Mouse (Mus musculus): Measurements from ENCODE around the gene Ppp2r3a.

Ppp2r3a gene

DNA sequence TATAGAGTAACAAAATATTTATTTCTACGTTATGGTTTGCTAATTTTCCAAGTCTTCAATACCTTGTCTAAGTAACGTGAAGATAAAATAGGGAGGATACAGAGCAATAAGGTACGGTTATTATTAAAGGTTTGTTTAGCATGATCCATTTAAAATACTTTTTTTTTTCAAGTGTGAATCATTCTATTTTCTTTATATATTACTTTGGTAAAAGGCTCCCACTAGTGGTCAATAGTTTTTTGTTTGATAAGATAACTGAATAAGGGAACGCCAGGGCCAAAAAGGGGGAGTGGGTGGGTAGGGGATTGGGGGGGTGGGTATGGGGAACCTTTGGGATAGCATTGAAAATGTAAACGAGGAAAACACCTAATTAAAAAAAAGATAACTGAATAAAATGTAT, 98.7 kb downstream of the Ppp2r3a start:
- no peak for ATAC-seq (ENCODE audit: low TSS enrichment)

DNA sequence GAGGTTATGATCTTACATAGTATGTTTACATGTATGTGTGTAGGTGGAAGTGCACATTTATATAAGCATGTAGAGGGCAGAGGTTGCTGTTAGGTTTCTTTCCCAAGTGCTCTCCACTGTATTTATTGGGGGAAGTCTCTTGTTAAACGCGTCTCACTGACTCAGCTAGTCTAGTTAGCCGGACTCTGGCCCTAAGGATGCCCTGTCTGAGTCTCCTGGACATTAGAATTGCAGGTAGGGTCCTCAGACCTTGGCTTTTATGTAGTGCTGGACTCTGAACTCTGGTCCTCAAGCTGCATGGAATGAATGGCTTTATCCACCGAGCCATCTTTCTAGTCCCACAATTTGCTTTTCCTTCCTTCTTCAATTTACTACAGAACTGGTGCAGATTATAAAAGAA, 108.0 kb downstream of the Ppp2r3a start:
- no peak for ATAC-seq (ENCODE audit: low TSS enrichment)

DNA sequence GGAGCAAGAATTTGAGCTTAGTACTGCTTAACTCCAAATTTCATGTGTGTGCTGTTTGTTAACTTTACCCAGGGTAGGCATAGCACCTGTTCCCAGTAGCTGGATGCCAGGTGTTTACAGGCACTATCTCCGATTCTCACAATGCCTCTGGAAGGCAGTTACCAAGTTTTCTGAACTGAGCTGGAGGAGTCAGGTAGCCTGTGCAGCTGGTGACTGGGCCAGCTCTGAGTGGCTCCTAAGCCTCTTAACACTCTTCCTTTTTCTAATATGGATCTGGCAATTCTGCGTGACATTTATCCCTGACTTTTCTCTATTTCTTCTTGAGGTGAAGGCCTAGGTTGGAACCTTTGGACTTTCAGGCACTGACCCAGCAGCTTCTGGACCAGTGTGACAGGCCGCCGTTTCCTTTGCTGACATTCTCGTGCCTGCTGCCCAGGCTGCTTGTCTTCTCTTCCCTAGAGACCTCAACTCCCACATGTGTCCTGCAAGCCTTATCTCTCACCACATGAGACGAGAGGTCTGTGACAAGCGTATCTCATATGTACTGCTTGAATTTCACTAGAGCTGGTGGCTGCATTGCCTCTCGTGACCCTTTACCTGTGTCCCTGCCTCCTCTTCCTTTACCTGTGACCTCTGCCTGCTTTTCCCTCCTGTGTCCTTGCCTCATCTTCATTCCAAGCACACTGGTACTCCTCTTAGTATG, 137.3 kb downstream of the Ppp2r3a start:
- no peak for ATAC-seq (ENCODE audit: low TSS enrichment)

DNA sequence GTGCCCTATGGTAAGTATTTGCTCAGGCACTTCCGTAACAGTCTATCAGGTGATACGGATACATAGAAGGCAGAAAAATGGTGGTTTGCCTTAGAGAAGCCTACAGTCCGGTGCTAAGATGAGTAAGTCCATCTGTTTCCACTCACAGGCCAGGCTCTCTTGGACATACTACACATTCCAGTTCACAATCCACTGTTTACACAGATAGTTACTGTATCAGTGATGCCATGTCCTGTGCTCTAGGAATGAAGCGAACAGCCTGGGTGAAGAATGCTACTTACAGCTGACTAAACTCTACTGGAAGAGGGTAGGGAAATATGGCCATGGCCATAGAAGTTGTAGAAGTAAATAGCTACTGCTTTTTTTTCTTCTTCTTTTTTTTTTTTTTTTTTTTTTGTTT, 138.3 kb downstream of the Ppp2r3a start:
- no peak for ATAC-seq (ENCODE audit: low TSS enrichment)

DNA sequence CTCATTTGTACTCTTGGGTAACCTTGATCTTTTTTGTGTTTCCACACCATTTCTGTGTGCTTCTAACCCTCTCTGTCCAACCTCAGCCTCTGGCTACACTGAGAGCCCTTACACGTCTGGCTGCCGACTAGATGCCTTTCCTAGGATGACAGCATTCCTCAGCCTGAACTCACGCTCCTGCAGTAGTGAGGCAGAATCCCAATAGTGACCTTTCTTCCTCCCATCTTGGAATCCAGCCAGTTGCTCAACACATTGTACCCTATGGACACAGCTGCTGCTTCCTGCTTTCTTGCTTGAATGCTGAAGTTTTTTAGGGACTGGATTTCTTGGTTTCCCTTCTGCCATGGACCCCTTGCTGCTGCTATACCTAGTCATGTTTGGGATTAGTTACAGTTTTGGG, 141.6 kb downstream of the Ppp2r3a start:
- ATAC-seq (ENCODE audit: low TSS enrichment), result no peak

GRCm38 (mm10) chr9:101107386-101107785, 144.2 kb downstream of the Ppp2r3a start:
- no peak for ATAC-seq (ENCODE audit: low TSS enrichment)

DNA sequence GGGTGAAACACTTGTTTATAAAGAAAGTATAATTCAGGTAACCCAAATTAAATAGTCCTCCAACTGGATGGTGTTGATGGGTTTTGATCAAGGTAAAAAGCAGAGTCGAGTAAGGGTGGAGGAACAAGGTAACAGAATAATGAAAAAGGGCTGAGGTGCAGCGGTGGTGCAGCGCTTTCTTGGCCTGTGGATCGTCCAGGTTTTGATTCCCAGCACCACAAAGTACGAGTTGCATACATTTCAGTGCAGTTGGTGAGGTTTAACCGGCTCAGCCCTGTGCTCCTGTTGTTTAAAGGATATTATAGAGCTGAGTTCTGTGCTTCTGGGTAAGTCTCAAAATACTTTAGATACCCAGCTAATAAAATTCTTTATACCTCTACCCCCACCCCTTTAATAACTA, 145.9 kb downstream of the Ppp2r3a start:
- no peak for ATAC-seq (ENCODE audit: low TSS enrichment)

GRCm38 (mm10) chr9:101104931-101105330, 146.7 kb downstream of the Ppp2r3a start:
- no peak for ATAC-seq (ENCODE audit: low TSS enrichment)

- ATAC-seq (ENCODE audit: low TSS enrichment), result no peak
Measured at GRCm38 (mm10) chr9:101102288-101102687, 149.3 kb downstream of the Ppp2r3a start.

GRCm38 (mm10) chr9:101101547-101101946, 150.0 kb downstream of the Ppp2r3a start:
- ATAC-seq (ENCODE audit: low TSS enrichment), result no peak

GRCm38 (mm10) chr9:101100163-101100562, 151.4 kb downstream of the Ppp2r3a start:
- ATAC-seq (ENCODE audit: low TSS enrichment), result peak; percentile 2; the same call in 1 of the 2 replicates

- ATAC-seq (ENCODE audit: low TSS enrichment), result no peak
Measured at GRCm38 (mm10) chr9:101099445-101099844, 152.2 kb downstream of the Ppp2r3a start.

- no peak for ATAC-seq (ENCODE audit: low TSS enrichment)
Measured at GRCm38 (mm10) chr9:101097542-101097941, 154.1 kb downstream of the Ppp2r3a start.

GRCm38 (mm10) chr9:101096461-101096860, 155.1 kb downstream of the Ppp2r3a start:
- no peak for ATAC-seq (ENCODE audit: low TSS enrichment)

DNA sequence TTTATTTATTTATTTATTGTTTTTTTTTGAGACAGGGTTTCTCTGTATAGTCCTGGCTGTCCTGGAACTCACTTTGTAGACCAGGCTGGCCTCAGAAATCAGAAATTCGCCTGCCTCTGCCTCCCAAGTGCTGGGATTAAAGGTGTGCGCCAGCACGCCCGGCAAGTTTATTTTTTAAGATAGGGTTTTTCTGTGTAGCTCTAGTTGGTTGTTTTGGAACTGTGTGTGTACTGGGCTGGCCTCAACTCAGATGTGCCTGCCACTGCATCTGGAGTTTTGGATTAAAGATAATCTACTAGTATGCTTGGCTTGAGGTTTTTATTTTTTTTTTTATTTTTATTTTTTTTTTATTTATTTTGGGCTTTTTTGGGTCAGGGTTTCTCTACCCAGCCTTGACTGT, 156.2 kb downstream of the Ppp2r3a start:
- ATAC-seq (ENCODE audit: low TSS enrichment), result no peak

DNA sequence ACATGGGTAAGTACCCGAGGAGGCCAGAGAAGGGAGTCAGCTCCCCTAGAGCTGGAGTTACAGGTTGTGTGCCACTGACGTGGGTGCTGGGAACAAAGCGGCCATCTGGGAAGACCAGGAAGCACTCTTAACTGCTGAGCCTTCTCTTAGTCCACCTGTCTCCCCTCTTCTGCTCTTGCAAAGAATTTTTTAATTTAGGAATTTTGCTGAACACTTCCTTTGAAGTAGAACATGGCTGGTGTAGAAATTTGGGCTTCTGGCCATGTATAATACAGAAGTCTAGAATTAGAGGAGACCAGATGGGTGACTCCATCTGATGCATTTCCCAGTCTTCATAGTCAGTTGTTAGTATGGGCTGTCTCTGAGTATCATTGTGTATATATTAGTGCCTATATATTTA, 167.9 kb downstream of the Ppp2r3a start:
- peak; percentile 95 for ATAC-seq (ENCODE audit: low TSS enrichment)

- no peak for ATAC-seq (ENCODE audit: low TSS enrichment)
Measured at GRCm38 (mm10) chr9:101080046-101080685, 171.4 kb downstream of the Ppp2r3a start.

DNA sequence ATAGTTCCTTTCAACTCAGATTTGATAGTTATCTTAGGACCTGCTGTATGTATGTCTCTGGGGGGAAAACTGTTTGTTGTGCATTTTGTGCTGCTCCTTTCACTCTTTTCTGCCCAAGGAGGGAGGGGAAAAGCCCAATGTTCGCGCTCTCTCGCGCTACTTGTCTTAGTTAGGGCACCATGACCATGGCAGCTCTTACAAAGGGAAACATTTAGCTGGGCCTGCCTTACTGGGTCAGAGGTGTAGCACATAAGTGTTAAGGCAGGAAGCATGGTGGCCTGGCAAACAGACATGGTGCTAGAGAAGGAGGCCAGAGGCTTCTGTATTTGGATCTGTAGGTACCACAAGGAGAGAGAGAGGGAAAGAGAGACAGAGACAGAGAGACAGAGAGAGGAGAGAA, 173.0 kb downstream of the Ppp2r3a start:
- no peak for ATAC-seq (ENCODE audit: low TSS enrichment)

- ATAC-seq (ENCODE audit: low TSS enrichment), result no peak
Measured at GRCm38 (mm10) chr9:101077486-101077885, 174.1 kb downstream of the Ppp2r3a start.

- no peak for ATAC-seq (ENCODE audit: low TSS enrichment)
Measured at GRCm38 (mm10) chr9:101076095-101076875, 175.3 kb downstream of the Ppp2r3a start.

GRCm38 (mm10) chr9:101075694-101076093, 175.9 kb downstream of the Ppp2r3a start:
- no peak for ATAC-seq (ENCODE audit: low TSS enrichment)

DNA sequence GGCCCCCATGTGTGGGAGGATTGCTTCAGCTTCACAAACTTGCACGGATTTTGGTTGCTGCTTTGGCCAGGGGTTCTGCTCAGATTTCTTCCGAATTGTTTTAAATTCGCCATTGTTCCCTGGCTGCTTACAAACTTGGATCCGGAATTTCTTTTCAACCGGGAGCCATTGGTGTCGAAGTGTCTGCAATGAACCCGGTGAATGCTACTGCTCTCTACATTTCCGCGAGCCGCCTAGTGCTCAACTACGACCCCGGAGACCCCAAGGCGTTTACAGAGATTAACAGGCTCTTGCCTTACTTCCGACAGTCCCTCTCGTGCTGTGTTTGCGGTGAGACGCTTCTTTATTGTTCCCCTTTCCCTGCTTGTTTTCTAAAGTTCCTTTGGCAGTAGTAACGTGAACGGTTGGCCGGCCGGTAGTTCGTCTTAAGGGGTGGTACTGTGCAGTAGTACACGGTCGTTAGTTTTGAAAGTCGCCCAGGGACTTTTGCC, 176.5 kb downstream of the Ppp2r3a start:
- ATAC-seq (ENCODE audit: low TSS enrichment), result no peak

All from frontal cortex, adult (tissue).